Mouse (Mus musculus) embryonic facial prominence, embryonic 12.5 days (tissue): ENCODE measurements around the gene Parp8. TPM values are rescaled to one million over a fixed set of nuclear protein-coding genes. Genes with fewer than 3 reads are reported as not detected.

ENCODE experiments used
- ATAC-seq: fragments of 200-750 bp; cut with Nextera tagmentation; 2 replicates; pipeline ENCODE4 v1.8.0; 2017; ENCODE audit not compliant: insufficient number of reproducible peaks, insufficient read depth, low FRiP score, low TSS enrichment
- H3K27ac ChIP-seq: fragments of 300-500 bp; sonication (generic); 2 replicates; pipeline ENCODE4 v1.5.1; 2016; ENCODE audit warnings: mild to moderate bottlenecking
- H3K27me3 ChIP-seq: fragments of 300-500 bp; sonication (generic); 2 replicates; pipeline ENCODE4 v1.6.1; 2016; ENCODE audit warnings: mild to moderate bottlenecking, moderate library complexity
- H3K36me3 ChIP-seq: fragments of 300-500 bp; sonication (generic); 2 replicates; pipeline ENCODE4 v1.6.1; 2016; ENCODE audit warnings: mild to moderate bottlenecking
- H3K4me1 ChIP-seq: fragments of 300-500 bp; sonication (generic); 2 replicates; pipeline ENCODE4 v1.6.1; 2016
- H3K4me2 ChIP-seq: fragments of 300-500 bp; sonication (generic); replicated peaks from 2 replicates; pipeline ENCODE4 v1.6.1; 2016; ENCODE audit warnings: mild to moderate bottlenecking, moderate library complexity
- H3K4me3 ChIP-seq: fragments of 300-500 bp; sonication (generic); 2 replicates; pipeline ENCODE4 v1.5.1; 2016; ENCODE audit warnings: mild to moderate bottlenecking
- H3K9ac ChIP-seq: fragments of 300-500 bp; sonication (generic); 2 replicates; pipeline ENCODE4 v1.6.1; 2016; ENCODE audit warnings: mild to moderate bottlenecking, moderate library complexity
- H3K9me3 ChIP-seq: fragments of 300-500 bp; sonication (generic); 2 replicates; pipeline ENCODE4 v1.6.1; 2016; ENCODE audit warnings: mild to moderate bottlenecking, moderate library complexity
- WGBS: fragments of 180-500 bp; shearing (Covaris S2); methylation state at CpG from one replicate; pipeline ENCODE4 v1.1.7; 2016; 5-methylcytosine and 5-hydroxymethylcytosine counted together
- polyA plus RNA-seq: library from polyadenylated mRNA; unstranded; fragments of >200 nt; fragmentation: Nextera tagmentation; extraction: Ambion mirVana; gene quantifications from 2 replicates; pipeline ENCODE4 v1.2.1, GENCODE M21; 2016

Gene Parp8
- polyA plus RNA-seq, 1 experiment from 2014 or later = 20.8 TPM

DNA sequence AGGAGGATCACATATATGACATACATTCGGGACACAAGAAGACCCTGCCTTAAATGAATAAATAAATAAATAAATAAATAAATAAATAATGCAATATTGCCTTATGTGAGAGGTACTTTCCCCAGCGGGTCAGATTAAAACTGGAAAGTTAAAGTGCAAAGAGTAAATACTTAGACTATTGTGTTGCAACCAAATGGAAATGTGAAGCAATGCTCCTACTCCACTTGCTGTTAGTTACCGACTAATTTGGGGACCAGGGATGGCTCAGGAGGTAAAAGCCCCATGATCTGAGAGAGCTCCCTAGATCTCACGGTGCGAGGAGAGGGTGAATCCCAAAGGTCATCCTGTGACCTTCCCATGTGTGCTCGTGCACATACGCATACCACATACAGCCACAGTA is 38.7 kb downstream of the Parp8 start:
- Histone ChIP-seq H3K9ac (no peak overlapping the region), H3K4me2 (no peak overlapping the region), H3K27me3 (no peaks in the 10 kb centered on the region), H3K36me3 (no peaks in the 10 kb centered on the region), H3K9me3 (no peaks in the 10 kb centered on the region), H3K4me3 (no peak overlapping the region), H3K27ac (no peak overlapping the region), H3K4me1 (0 out of 2 replicates have a peak, but pooled peaks cover 6% of the 10 kb centered on the region)
- ATAC-seq = no peak
- 87% methylated on average over 7 of the region's 7 CpGs for WGBS

DNA sequence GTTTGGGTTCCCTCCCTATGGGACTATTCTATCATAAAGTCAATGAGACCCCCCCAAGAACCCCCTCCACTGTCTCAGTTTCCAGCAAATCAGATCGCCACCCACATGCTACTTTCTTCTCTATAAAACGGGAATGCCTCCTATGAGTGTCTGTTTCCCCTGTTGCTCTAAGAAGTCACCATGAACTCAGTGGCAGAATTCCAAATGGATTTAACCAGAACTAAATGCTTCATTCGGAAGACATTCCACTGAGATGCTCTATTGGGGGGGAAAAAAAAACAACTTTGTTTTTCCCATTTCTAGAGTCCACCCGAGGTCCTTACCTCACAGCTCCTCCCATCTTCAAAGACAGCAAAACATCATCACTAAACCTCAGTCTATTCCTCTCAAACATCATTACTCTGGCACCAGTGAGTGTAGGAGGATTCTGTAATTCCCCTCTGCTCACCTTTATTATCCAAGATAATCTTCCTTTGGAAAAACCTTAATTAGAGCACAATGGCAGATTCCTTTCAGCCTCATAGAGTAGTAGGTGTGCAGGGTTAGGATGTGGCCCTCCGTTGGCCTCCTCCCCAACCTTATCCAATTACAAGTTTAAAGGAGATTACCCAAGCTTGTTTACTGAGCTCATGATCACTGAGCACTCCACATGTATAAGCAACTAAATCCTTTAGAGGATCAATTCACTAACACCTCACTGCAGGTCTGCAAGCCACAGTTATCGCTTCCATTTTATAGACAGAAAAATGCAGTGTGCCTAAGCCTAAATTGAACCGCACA is 51.1 kb downstream of the Parp8 start:
- WGBS = 69% methylated on average over 7 of the region's 7 CpGs
- Histone ChIP-seq H3K9ac (no peak overlapping the region), H3K4me2 (no peak overlapping the region), H3K4me3 (no peak overlapping the region), H3K36me3 (no peaks in the 10 kb centered on the region), H3K27ac (no peak overlapping the region), H3K9me3 (no peaks in the 10 kb centered on the region), H3K4me1 (peaks cover 7% of the 10 kb centered on the region; the same call in 1 of the 2 replicates), H3K27me3 (no peaks in the 10 kb centered on the region)
- ATAC-seq = 0 out of 2 replicates have a peak, but pooled peaks have one; percentile 52

DNA sequence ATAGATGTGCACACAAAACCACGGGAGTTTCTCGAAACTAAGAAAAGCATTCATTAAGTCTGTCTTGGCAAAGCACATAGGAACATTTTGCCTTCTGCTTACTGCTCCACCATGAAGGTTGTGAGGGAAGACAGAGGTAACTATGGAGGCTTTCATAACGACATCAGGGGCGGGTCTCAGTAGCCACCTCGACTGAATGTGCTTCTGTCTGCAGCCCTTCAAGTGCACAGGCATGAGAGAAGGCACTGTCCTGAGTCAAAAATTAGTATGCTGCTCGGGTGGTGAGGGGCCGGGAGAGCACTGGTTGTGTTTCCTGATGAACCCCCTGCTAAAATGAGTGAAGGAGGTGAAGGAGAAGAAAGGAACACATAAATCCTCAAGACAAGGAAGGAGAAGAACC is 51.8 kb downstream of the Parp8 start:
- Histone ChIP-seq H3K4me3 (no peak overlapping the region), H3K9ac (no peak overlapping the region), H3K27ac (no peak overlapping the region), H3K27me3 (no peaks in the 10 kb centered on the region), H3K4me2 (no peak overlapping the region), H3K9me3 (no peaks in the 10 kb centered on the region), H3K4me1 (peaks cover 7% of the 10 kb centered on the region; the same call in 1 of the 2 replicates), H3K36me3 (no peaks in the 10 kb centered on the region)
- no peak for ATAC-seq
- WGBS = 77% methylated on average over 7 of the region's 7 CpGs

GRCm38 (mm10) chr13:116972036-116972611 is 53.2 kb downstream of the Parp8 start:
- H3K4me3 ChIP-seq = no peak overlapping the region
- ATAC-seq = no peak
- WGBS = 79% methylated on average over 7 of the region's 7 CpGs
- H3K36me3 ChIP-seq = no peaks in the 10 kb centered on the region
- H3K27me3 ChIP-seq = no peaks in the 10 kb centered on the region
- H3K4me2 ChIP-seq = no peak overlapping the region
- H3K4me1 ChIP-seq = peaks cover 7% of the 10 kb centered on the region; the same call in 1 of the 2 replicates
- H3K9ac ChIP-seq = no peak overlapping the region
- H3K9me3 ChIP-seq = no peaks in the 10 kb centered on the region
- H3K27ac ChIP-seq = no peak overlapping the region

GRCm38 (mm10) chr13:116970706-116971428 is 54.5 kb downstream of the Parp8 start:
- ATAC-seq = no peak
- no peaks in the 10 kb centered on the region for H3K9me3 ChIP-seq
- peaks cover 7% of the 10 kb centered on the region; the same call in 1 of the 2 replicates for H3K4me1 ChIP-seq
- H3K4me3 ChIP-seq = no peak overlapping the region
- no peak overlapping the region for H3K27ac ChIP-seq
- no peaks in the 10 kb centered on the region for H3K36me3 ChIP-seq
- H3K27me3 ChIP-seq = no peaks in the 10 kb centered on the region
- no peak overlapping the region for H3K9ac ChIP-seq
- no peak overlapping the region for H3K4me2 ChIP-seq
- 47% methylated on average over 11 of the region's 11 CpGs for WGBS

DNA sequence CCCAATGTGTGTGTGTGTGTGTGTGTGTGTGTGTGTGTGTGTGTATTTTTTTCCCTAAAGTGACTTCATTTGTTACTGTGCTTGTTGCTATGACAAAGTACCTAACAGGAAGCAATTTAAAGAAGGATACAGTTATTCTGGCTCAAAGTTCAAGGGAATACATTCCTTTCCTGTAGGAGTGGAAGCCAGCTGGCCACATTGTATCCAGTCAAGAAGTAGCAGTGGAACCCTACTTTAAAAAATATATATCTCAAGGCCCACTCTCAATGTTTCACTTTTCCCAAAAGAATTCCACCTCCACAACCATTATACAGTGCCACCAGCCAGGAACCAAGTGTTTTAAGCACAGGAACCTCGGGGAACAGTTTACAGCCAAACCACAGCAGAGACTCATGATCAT is 55.7 kb downstream of the Parp8 start:
- ATAC-seq = no peak
- Histone ChIP-seq H3K27me3 (no peaks in the 10 kb centered on the region), H3K9ac (no peak overlapping the region), H3K4me1 (peaks cover 7% of the 10 kb centered on the region; the same call in 1 of the 2 replicates), H3K4me2 (no peak overlapping the region), H3K9me3 (no peaks in the 10 kb centered on the region), H3K4me3 (no peak overlapping the region), H3K27ac (no peak overlapping the region), H3K36me3 (no peaks in the 10 kb centered on the region)
- WGBS = 80% methylated on average over 1 of the region's 1 CpGs

DNA sequence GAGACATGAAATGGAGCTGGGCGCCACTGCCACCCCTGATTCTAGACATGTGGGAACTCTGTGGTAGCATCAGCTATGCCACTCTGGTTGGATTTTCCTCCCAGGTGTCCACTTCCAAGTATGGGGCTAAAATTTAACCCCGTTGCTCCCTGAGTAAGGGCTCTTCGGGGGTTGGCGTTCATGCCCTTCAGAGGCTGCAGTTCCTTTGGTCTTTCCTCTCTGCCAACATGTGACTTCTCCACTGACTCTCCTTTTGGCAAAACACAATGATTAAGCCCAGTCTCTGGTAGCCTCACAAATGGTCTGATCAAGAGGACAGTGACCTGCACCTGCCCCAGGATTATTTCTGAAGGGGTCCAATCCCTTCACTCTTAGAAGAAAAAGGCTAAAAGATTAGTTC is 56.4 kb downstream of the Parp8 start:
- no peak overlapping the region for H3K9ac ChIP-seq
- peaks cover 7% of the 10 kb centered on the region; the same call in 1 of the 2 replicates for H3K4me1 ChIP-seq
- ATAC-seq = no peak
- H3K4me3 ChIP-seq = no peak overlapping the region
- H3K36me3 ChIP-seq = no peaks in the 10 kb centered on the region
- H3K27me3 ChIP-seq = no peaks in the 10 kb centered on the region
- no peaks in the 10 kb centered on the region for H3K9me3 ChIP-seq
- no peak overlapping the region for H3K27ac ChIP-seq
- 95% methylated on average over 4 of the region's 4 CpGs for WGBS
- no peak overlapping the region for H3K4me2 ChIP-seq

DNA sequence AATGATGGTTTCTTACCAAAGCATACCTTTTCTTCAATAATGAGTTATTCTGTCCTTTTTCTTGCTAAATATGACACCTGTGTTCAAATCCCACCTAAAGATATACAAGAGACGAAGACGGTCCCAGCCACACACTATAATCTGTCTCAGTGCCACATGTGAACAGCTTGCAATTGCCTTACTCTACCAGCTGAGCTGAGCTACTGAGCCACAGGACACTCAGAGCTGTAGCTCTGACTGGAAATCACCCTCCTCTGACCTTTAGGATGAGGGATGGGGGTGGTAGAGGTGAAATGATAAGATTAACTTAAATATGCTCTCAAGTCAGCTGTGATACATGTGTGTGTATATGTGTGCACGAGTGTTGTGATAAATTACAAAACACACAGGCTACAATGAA is 57.9 kb downstream of the Parp8 start:
- Histone ChIP-seq H3K36me3 (no peaks in the 10 kb centered on the region), H3K9ac (no peak overlapping the region), H3K4me3 (no peak overlapping the region), H3K27ac (no peak overlapping the region), H3K4me1 (peaks cover 20% of the 10 kb centered on the region; the same call in 1 of the 2 replicates), H3K27me3 (no peaks in the 10 kb centered on the region), H3K9me3 (no peaks in the 10 kb centered on the region), H3K4me2 (no peak overlapping the region)
- 86% methylated on average over 3 of the region's 3 CpGs for WGBS
- ATAC-seq = no peak

DNA sequence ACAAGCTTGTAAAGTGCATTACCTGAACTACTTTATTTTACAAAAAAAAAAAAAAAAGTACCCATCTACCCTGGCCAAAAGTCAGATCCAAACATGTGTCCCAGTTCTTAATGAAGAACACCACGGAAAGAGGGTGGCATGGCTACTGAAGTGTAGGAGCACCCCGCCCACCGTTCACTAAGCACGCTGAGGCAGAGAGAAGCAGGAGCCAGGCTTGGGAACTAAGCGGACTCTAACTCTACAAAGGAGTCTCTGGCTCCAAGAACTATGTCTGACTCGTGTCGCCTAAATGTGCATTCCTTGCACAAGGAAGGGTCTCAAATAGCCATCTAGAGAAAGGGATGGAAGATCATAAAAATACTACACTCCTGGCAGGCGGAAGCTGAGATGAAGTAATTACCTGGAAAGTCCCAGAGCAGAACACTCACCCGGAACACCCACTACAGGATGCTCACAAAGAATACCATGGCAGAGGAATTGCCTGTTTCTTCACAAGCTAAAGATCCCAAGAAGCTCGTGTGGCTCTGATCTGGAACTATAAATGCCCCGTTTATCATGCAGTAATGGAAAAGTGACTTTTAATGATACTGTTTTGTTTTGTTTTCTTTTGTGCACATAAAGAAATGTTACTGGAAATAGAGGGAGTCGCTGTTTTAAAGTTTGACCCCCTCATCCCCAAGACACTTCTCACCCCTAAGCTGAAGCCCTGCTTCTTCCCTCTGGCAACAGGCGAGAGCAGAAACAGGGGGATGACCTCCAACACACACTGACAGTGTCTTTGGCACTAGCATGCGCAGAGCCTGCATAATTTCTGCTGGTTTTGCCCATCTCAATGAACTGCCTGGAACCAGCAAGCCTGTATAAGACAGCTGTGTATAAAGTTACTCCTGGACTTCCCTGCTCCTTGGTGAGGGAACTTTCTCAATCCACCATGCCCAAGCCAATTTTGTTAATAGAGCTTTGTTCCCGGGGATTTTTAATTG is 62.6 kb downstream of the Parp8 start:
- Histone ChIP-seq H3K36me3 (no peaks in the 10 kb centered on the region), H3K9ac (no peak overlapping the region), H3K4me2 (no peak overlapping the region), H3K27me3 (no peaks in the 10 kb centered on the region), H3K4me3 (no peak overlapping the region), H3K4me1 (peaks cover 12% of the 10 kb centered on the region; the same call in 1 of the 2 replicates), H3K27ac (no peak overlapping the region), H3K9me3 (no peaks in the 10 kb centered on the region)
- no peak for ATAC-seq
- WGBS = 74% methylated on average over 15 of the region's 15 CpGs

- Histone ChIP-seq H3K9me3 (no peaks in the 10 kb centered on the region), H3K36me3 (no peaks in the 10 kb centered on the region)
- 71% methylated on average over 7 of the region's 7 CpGs for WGBS
These were observed 66.4 kb downstream of the Parp8 start for GRCm38 (mm10) chr13:116958776-116959589.

More at GRCm38 (mm10) chr13:116958776-116959589, 66.4 kb downstream of the Parp8 start:
- H3K27ac ChIP-seq = no peak overlapping the region
- H3K4me2 ChIP-seq = no peak overlapping the region
- peaks cover 12% of the 10 kb centered on the region; the same call in 1 of the 2 replicates for H3K4me1 ChIP-seq
- H3K27me3 ChIP-seq = no peaks in the 10 kb centered on the region
- ATAC-seq = no peak
- no peak overlapping the region for H3K4me3 ChIP-seq
- no peak overlapping the region for H3K9ac ChIP-seq
